Mouse (Mus musculus): ENCODE results near the gene Bag1. TPM values are rescaled to one million over a fixed set of nuclear protein-coding genes. Genes with fewer than 3 reads are reported as not detected.
A peak's percentile ranks its signal among the peaks of the same experiment; 100 is the strongest.

Bag1 gene
- total RNA-seq (2014; rRNA removed) (116 and 174 TPM in 2 replicates), polyA plus RNA-seq (2015; fragmentation: Nextera tagmentation; extraction: Ambion mirVana) (201 and 203 TPM in 2 replicates)

- Histone ChIP-seq H3K27me3 (ENCODE audit: insufficient read depth, low read length) (no peaks in the 10 kb centered on the region), H3K9me3 (ENCODE audit: low read length) (no peaks in the 10 kb centered on the region), H3K4me2 (ENCODE audit: low read depth) (peak within 1 kb of the TSS; percentile 79), H3K36me3 (ENCODE audit: insufficient read depth) (peaks cover 27% of the 10 kb centered on the region), H3K9ac (peak within 1 kb of the TSS; percentile 75), H3K4me3 (ENCODE audit: low read depth, low read length) (peak within 1 kb of the TSS; percentile 82), H3K27ac (ENCODE audit: low read depth, low read length) (peak within 1 kb of the TSS; percentile 74), H3K4me1 (ENCODE audit: insufficient read depth) (peaks cover 17% of the 10 kb centered on the region)
- DNase-seq (peak; percentile 99), ATAC-seq (peak; percentile 98)
- WGBS: 5% methylated on average over 50 of the region's 50 CpGs
- TF ChIP-seq CTCF (IDR thresholded peaks at IDR 0.05; ENCODE audit: low read depth): peak; percentile 36
These were observed at the start of gene Bag1, which contains the start of gene Chmp5 for GRCm38 (mm10) chr4:40948160-40948708. Gene Bag1 (minus strand): TSS chr4:40948294. Gene Chmp5 (plus strand): TSS chr4:40948407.

GRCm38 (mm10) chr4:40996302-40996701 is 48.2 kb upstream of the Bag1 start:
- DNase-seq (no peak), ATAC-seq (no peak)
- WGBS: 95% methylated on average over 6 of the region's 6 CpGs
- Histone ChIP-seq H3K9ac (no peak overlapping the region), H3K27ac (ENCODE audit: low read depth, low read length) (no peak overlapping the region), H3K9me3 (ENCODE audit: low read length) (no peaks in the 10 kb centered on the region), H3K36me3 (ENCODE audit: insufficient read depth) (peaks cover 87% of the 10 kb centered on the region), H3K4me1 (ENCODE audit: insufficient read depth) (no peaks in the 10 kb centered on the region), H3K27me3 (ENCODE audit: insufficient read depth, low read length) (no peaks in the 10 kb centered on the region), H3K4me3 (ENCODE audit: low read depth, low read length) (no peak overlapping the region), H3K4me2 (ENCODE audit: low read depth) (no peak overlapping the region)
- no peak for TF ChIP-seq CTCF (IDR thresholded peaks at IDR 0.05; ENCODE audit: low read depth)

- Histone ChIP-seq H3K4me1 (ENCODE audit: insufficient read depth) (no peaks in the 10 kb centered on the region), H3K27me3 (ENCODE audit: insufficient read depth, low read length) (no peaks in the 10 kb centered on the region), H3K9ac (no peak overlapping the region), H3K27ac (ENCODE audit: low read depth, low read length) (no peak overlapping the region), H3K9me3 (ENCODE audit: low read length) (no peaks in the 10 kb centered on the region), H3K4me3 (ENCODE audit: low read depth, low read length) (no peak overlapping the region), H3K4me2 (ENCODE audit: low read depth) (no peak overlapping the region), H3K36me3 (ENCODE audit: insufficient read depth) (peaks cover 86% of the 10 kb centered on the region)
- 87% methylated on average over 6 of the region's 6 CpGs for WGBS
- DNase-seq: no peak
- TF ChIP-seq CTCF (IDR thresholded peaks at IDR 0.05; ENCODE audit: low read depth): no peak
- ATAC-seq: no peak
These were observed 41.5 kb upstream of the Bag1 start for GRCm38 (mm10) chr4:40989633-40990032.

- Histone ChIP-seq H3K4me2 (ENCODE audit: low read depth) (no peak overlapping the region), H3K27ac (ENCODE audit: low read depth, low read length) (no peak overlapping the region), H3K27me3 (ENCODE audit: insufficient read depth, low read length) (no peaks in the 10 kb centered on the region), H3K4me3 (ENCODE audit: low read depth, low read length) (no peak overlapping the region), H3K9me3 (ENCODE audit: low read length) (no peaks in the 10 kb centered on the region), H3K36me3 (ENCODE audit: insufficient read depth) (peaks cover 64% of the 10 kb centered on the region), H3K9ac (no peak overlapping the region), H3K4me1 (ENCODE audit: insufficient read depth) (no peaks in the 10 kb centered on the region)
- WGBS: 81% methylated on average over 1 of the region's 1 CpGs
- TF ChIP-seq CTCF (IDR thresholded peaks at IDR 0.05; ENCODE audit: low read depth): no peak
- DNase-seq (no peak), ATAC-seq (no peak)
These were observed 35.6 kb upstream of the Bag1 start for GRCm38 (mm10) chr4:40983686-40984085.

GRCm38 (mm10) chr4:40982486-40982885 is 34.4 kb upstream of the Bag1 start:
- no peaks in the 10 kb centered on the region for H3K9me3 ChIP-seq (ENCODE audit: low read length)
- peaks cover 59% of the 10 kb centered on the region for H3K36me3 ChIP-seq (ENCODE audit: insufficient read depth)
- no peak overlapping the region for H3K4me3 ChIP-seq (ENCODE audit: low read depth, low read length)
- H3K27me3 ChIP-seq (ENCODE audit: insufficient read depth, low read length): no peaks in the 10 kb centered on the region
- no peak for TF ChIP-seq CTCF (IDR thresholded peaks at IDR 0.05; ENCODE audit: low read depth)
- DNase-seq (no peak), ATAC-seq (no peak)
- no peaks in the 10 kb centered on the region for H3K4me1 ChIP-seq (ENCODE audit: insufficient read depth)
- no peak overlapping the region for H3K4me2 ChIP-seq (ENCODE audit: low read depth)
- no peak overlapping the region for H3K27ac ChIP-seq (ENCODE audit: low read depth, low read length)
- H3K9ac ChIP-seq: no peak overlapping the region
- WGBS: 79% methylated on average over 3 of the region's 3 CpGs

- Histone ChIP-seq H3K4me3 (ENCODE audit: low read depth, low read length) (no peak overlapping the region), H3K4me1 (ENCODE audit: insufficient read depth) (no peaks in the 10 kb centered on the region), H3K27me3 (ENCODE audit: insufficient read depth, low read length) (no peaks in the 10 kb centered on the region), H3K9ac (no peak overlapping the region), H3K4me2 (ENCODE audit: low read depth) (no peak overlapping the region), H3K9me3 (ENCODE audit: low read length) (no peaks in the 10 kb centered on the region), H3K27ac (ENCODE audit: low read depth, low read length) (no peak overlapping the region), H3K36me3 (ENCODE audit: insufficient read depth) (peaks cover 49% of the 10 kb centered on the region)
- no peak for TF ChIP-seq CTCF (IDR thresholded peaks at IDR 0.05; ENCODE audit: low read depth)
- no peak for ATAC-seq
- WGBS: 97% methylated on average over 1 of the region's 1 CpGs
- no peak for DNase-seq
These were observed 31.3 kb upstream of the Bag1 start for GRCm38 (mm10) chr4:40979430-40979829.

GRCm38 (mm10) chr4:40976651-40977050 is 28.6 kb upstream of the Bag1 start:
- Histone ChIP-seq H3K9me3 (ENCODE audit: low read length) (no peaks in the 10 kb centered on the region), H3K36me3 (ENCODE audit: insufficient read depth) (peaks cover 39% of the 10 kb centered on the region), H3K4me2 (ENCODE audit: low read depth) (no peak overlapping the region), H3K9ac (no peak overlapping the region), H3K4me3 (ENCODE audit: low read depth, low read length) (no peak overlapping the region), H3K27me3 (ENCODE audit: insufficient read depth, low read length) (no peaks in the 10 kb centered on the region), H3K4me1 (ENCODE audit: insufficient read depth) (peaks cover 4% of the 10 kb centered on the region; the same call in 1 of the 2 replicates), H3K27ac (ENCODE audit: low read depth, low read length) (no peak overlapping the region)
- no peak for DNase-seq
- 92% methylated on average over 10 of the region's 10 CpGs for WGBS
- no peak for ATAC-seq
- TF ChIP-seq CTCF (IDR thresholded peaks at IDR 0.05; ENCODE audit: low read depth): no peak
